Mouse (Mus musculus): ENCODE results near the gene Rhobtb3. TPM values are rescaled to one million over a fixed set of nuclear protein-coding genes. Genes with fewer than 3 reads are reported as not detected.
A peak's percentile ranks its signal among the peaks of the same experiment; 100 is the strongest.
"Not testable (repeated sequence)": the region's sequence is repeated elsewhere in the genome, so short reads cannot be mapped to it uniquely, and the experiment has no call there.

Gene Rhobtb3
- total RNA-seq, 1 experiment from 2014 or later, result not detected

- ATAC-seq (replicated peaks; ENCODE audit: insufficient number of reproducible peaks, low FRiP score, low TSS enrichment, poor library complexity, severe bottlenecking), result no peak
These were observed 12.7 kb downstream of the Rhobtb3 start for GRCm38 (mm10) chr13:75931073-75931472.

- ATAC-seq (replicated peaks; ENCODE audit: insufficient number of reproducible peaks, low FRiP score, low TSS enrichment, poor library complexity, severe bottlenecking), result no peak
These were observed 13.1 kb downstream of the Rhobtb3 start for GRCm38 (mm10) chr13:75930660-75931059.

- no peak for ATAC-seq (replicated peaks; ENCODE audit: insufficient number of reproducible peaks, low FRiP score, low TSS enrichment, poor library complexity, severe bottlenecking)
These were observed 13.7 kb downstream of the Rhobtb3 start for GRCm38 (mm10) chr13:75930023-75930422.

- not testable (repeated sequence) for ATAC-seq (replicated peaks; ENCODE audit: insufficient number of reproducible peaks, low FRiP score, low TSS enrichment, poor library complexity, severe bottlenecking)
These were observed 14.7 kb downstream of the Rhobtb3 start for GRCm38 (mm10) chr13:75929071-75929470.

GRCm38 (mm10) chr13:75927951-75928350 lies 15.8 kb downstream of the Rhobtb3 start:
- no peak for ATAC-seq (replicated peaks; ENCODE audit: insufficient number of reproducible peaks, low FRiP score, low TSS enrichment, poor library complexity, severe bottlenecking)

- no peak for ATAC-seq (replicated peaks; ENCODE audit: insufficient number of reproducible peaks, low FRiP score, low TSS enrichment, poor library complexity, severe bottlenecking)
These were observed 29.6 kb downstream of the Rhobtb3 start for GRCm38 (mm10) chr13:75914151-75914550.

GRCm38 (mm10) chr13:75908187-75908586 lies 35.5 kb downstream of the Rhobtb3 start:
- no peak for ATAC-seq (replicated peaks; ENCODE audit: insufficient number of reproducible peaks, low FRiP score, low TSS enrichment, poor library complexity, severe bottlenecking)

GRCm38 (mm10) chr13:75907133-75907532 lies 36.6 kb downstream of the Rhobtb3 start:
- no peak for ATAC-seq (replicated peaks; ENCODE audit: insufficient number of reproducible peaks, low FRiP score, low TSS enrichment, poor library complexity, severe bottlenecking)

- no peak for ATAC-seq (replicated peaks; ENCODE audit: insufficient number of reproducible peaks, low FRiP score, low TSS enrichment, poor library complexity, severe bottlenecking)
These were observed 39.1 kb downstream of the Rhobtb3 start for GRCm38 (mm10) chr13:75904660-75905059.

- ATAC-seq (replicated peaks; ENCODE audit: insufficient number of reproducible peaks, low FRiP score, low TSS enrichment, poor library complexity, severe bottlenecking), result not testable (repeated sequence)
These were observed 42.8 kb downstream of the Rhobtb3 start for GRCm38 (mm10) chr13:75900928-75901327.

GRCm38 (mm10) chr13:75892876-75893275 lies 50.8 kb downstream of the Rhobtb3 start:
- ATAC-seq (replicated peaks; ENCODE audit: insufficient number of reproducible peaks, low FRiP score, low TSS enrichment, poor library complexity, severe bottlenecking), result no peak; the same call in 1 of the 2 replicates

- no peak for ATAC-seq (replicated peaks; ENCODE audit: insufficient number of reproducible peaks, low FRiP score, low TSS enrichment, poor library complexity, severe bottlenecking)
These were observed 51.4 kb downstream of the Rhobtb3 start for GRCm38 (mm10) chr13:75892291-75892690.

- ATAC-seq (replicated peaks; ENCODE audit: insufficient number of reproducible peaks, low FRiP score, low TSS enrichment, poor library complexity, severe bottlenecking), result no peak
These were observed 51.9 kb downstream of the Rhobtb3 start for GRCm38 (mm10) chr13:75891868-75892267.

GRCm38 (mm10) chr13:75883792-75884191 lies 59.9 kb downstream of the Rhobtb3 start:
- ATAC-seq (replicated peaks; ENCODE audit: insufficient number of reproducible peaks, low FRiP score, low TSS enrichment, poor library complexity, severe bottlenecking), result no peak

GRCm38 (mm10) chr13:75880501-75880900 lies 63.2 kb downstream of the Rhobtb3 start:
- ATAC-seq (replicated peaks; ENCODE audit: insufficient number of reproducible peaks, low FRiP score, low TSS enrichment, poor library complexity, severe bottlenecking), result no peak

- no peak for ATAC-seq (replicated peaks; ENCODE audit: insufficient number of reproducible peaks, low FRiP score, low TSS enrichment, poor library complexity, severe bottlenecking)
These were observed 64.0 kb downstream of the Rhobtb3 start for GRCm38 (mm10) chr13:75879756-75880155.

- peak; percentile 63; the same call in 1 of the 2 replicates for ATAC-seq (replicated peaks; ENCODE audit: insufficient number of reproducible peaks, low FRiP score, low TSS enrichment, poor library complexity, severe bottlenecking)
These were observed 65.8 kb downstream of the Rhobtb3 start for GRCm38 (mm10) chr13:75877907-75878306.

GRCm38 (mm10) chr13:75876592-75876991 lies 67.1 kb downstream of the Rhobtb3 start:
- ATAC-seq (replicated peaks; ENCODE audit: insufficient number of reproducible peaks, low FRiP score, low TSS enrichment, poor library complexity, severe bottlenecking), result no peak

GRCm38 (mm10) chr13:75876188-75876587 lies 67.5 kb downstream of the Rhobtb3 start:
- ATAC-seq (replicated peaks; ENCODE audit: insufficient number of reproducible peaks, low FRiP score, low TSS enrichment, poor library complexity, severe bottlenecking), result not testable (repeated sequence)

- ATAC-seq (replicated peaks; ENCODE audit: insufficient number of reproducible peaks, low FRiP score, low TSS enrichment, poor library complexity, severe bottlenecking), result no peak
These were observed 68.9 kb downstream of the Rhobtb3 start for GRCm38 (mm10) chr13:75874608-75875376.

All from monocyte, adult 5-6 weeks (primary cell).